Mouse (Mus musculus): ENCODE measurements around the gene Tnrc6c.

The Tnrc6c gene

GRCm38 (mm10) chr11:117678155-117678554 lies 24.1 kb downstream of the Tnrc6c start:
- DNase-seq: no peak

GRCm38 (mm10) chr11:117678740-117679139 lies 24.7 kb downstream of the Tnrc6c start:
- DNase-seq: no peak

- DNase-seq: peak; percentile 30
These were observed 30.6 kb downstream of the Tnrc6c start for GRCm38 (mm10) chr11:117684640-117685039.

GRCm38 (mm10) chr11:117685461-117685860 lies 31.4 kb downstream of the Tnrc6c start:
- no peak for DNase-seq

- DNase-seq: peak; percentile 22
These were observed 31.9 kb downstream of the Tnrc6c start for GRCm38 (mm10) chr11:117686021-117686420.

GRCm38 (mm10) chr11:117688603-117689002 lies 34.5 kb downstream of the Tnrc6c start:
- DNase-seq: no peak

GRCm38 (mm10) chr11:117691311-117691710 lies 37.2 kb downstream of the Tnrc6c start:
- DNase-seq: no peak

GRCm38 (mm10) chr11:117694050-117694449 lies 40.0 kb downstream of the Tnrc6c start:
- no peak for DNase-seq

GRCm38 (mm10) chr11:117696585-117696984 lies 42.5 kb downstream of the Tnrc6c start:
- DNase-seq: no peak

- no peak for DNase-seq
These were observed 46.8 kb downstream of the Tnrc6c start for GRCm38 (mm10) chr11:117700871-117701270.

GRCm38 (mm10) chr11:117706267-117706666 lies 52.2 kb downstream of the Tnrc6c start:
- no peak for DNase-seq

GRCm38 (mm10) chr11:117707238-117707637 lies 53.1 kb downstream of the Tnrc6c start:
- no peak for DNase-seq

GRCm38 (mm10) chr11:117709308-117709707 lies 55.2 kb downstream of the Tnrc6c start:
- peak; percentile 81 for DNase-seq

GRCm38 (mm10) chr11:117710815-117711294 lies 56.8 kb downstream of the Tnrc6c start:
- no peak for DNase-seq

GRCm38 (mm10) chr11:117712065-117712464 lies 58.0 kb downstream of the Tnrc6c start:
- DNase-seq: no peak

- DNase-seq: no peak
These were observed 59.3 kb downstream of the Tnrc6c start for GRCm38 (mm10) chr11:117713375-117713774.

GRCm38 (mm10) chr11:117718838-117719237 lies 64.7 kb downstream of the Tnrc6c start:
- DNase-seq: no peak

- DNase-seq: no peak
These were observed 70.7 kb downstream of the Tnrc6c start for GRCm38 (mm10) chr11:117724604-117725301.

- no peak for DNase-seq
These were observed 72.9 kb downstream of the Tnrc6c start for GRCm38 (mm10) chr11:117727031-117727430.

GRCm38 (mm10) chr11:117728245-117728644 lies 74.2 kb downstream of the Tnrc6c start:
- DNase-seq: no peak

- peak; percentile 13 for DNase-seq
These were observed 74.8 kb downstream of the Tnrc6c start for GRCm38 (mm10) chr11:117728841-117729240.

GRCm38 (mm10) chr11:117729341-117729740 lies 75.3 kb downstream of the Tnrc6c start:
- DNase-seq: no peak

- no peak for DNase-seq
These were observed 75.9 kb downstream of the Tnrc6c start for GRCm38 (mm10) chr11:117729798-117730489.

- no peak for DNase-seq
These were observed 76.4 kb downstream of the Tnrc6c start for GRCm38 (mm10) chr11:117730490-117730838.

Data from embryo, embryonic 11 days (tissue).